ENCODE assay signal across 11 mouse cellular contexts in genomic region chr17:11926865-11927386, GRCm38 (mm10).
DNase-seq lines count a peak whose midpoint lies in the region; ATAC-seq and TF ChIP-seq lines count a peak whose summit lies in the region.
"Had no signal": no experiment of that assay in that cellular context is flagged by ENCODE, and none has a peak within 500 bp of the region (broad histone marks: within the 10 kb centered on the region; RNA-seq: fewer than 3 reads in every experiment).

No protein-coding gene starts in this region.

- DNase-seq in layer of hippocampus, adult 2 months (ENCODE audit: low spot score in 2 of 2) = no peak
- DNase-seq in layer of hippocampus, postnatal 25 days (ENCODE audit: extremely low spot score in 1 of 2, low spot score in 1 of 2) = no peak
- peak; percentile 52 for DNase-seq in forelimb bud, embryonic 11.5 days (ENCODE audit: low read depth, low spot score)
- peak; percentile 26 for DNase-seq in kidney, postnatal 10 days
- no peak for DNase-seq in lung, postnatal 0 days (ENCODE audit: low spot score)
- DNase-seq in adipocyte (ENCODE audit: low spot score) = no peak
- no peak for DNase-seq in lung, postnatal 25 days (ENCODE audit: low spot score)
- DNase-seq: thymus, adult 18-20 months had no signal

- no peak for TF ChIP-seq EP300 in lung, postnatal 0 days (IDR thresholded peaks at IDR 0.05)

- H3K27me3 ChIP-seq in neural tube, embryonic 15.5 days (replicated peaks) = no peaks in the 10 kb centered on the region
- H3K27me3 ChIP-seq in lung, postnatal 0 days (replicated peaks; ENCODE audit: insufficient read depth, low read length) = no peaks in the 10 kb centered on the region

- no peaks in the 10 kb centered on the region for H3K9me3 ChIP-seq in neural tube, embryonic 15.5 days (replicated peaks)
- H3K9me3 ChIP-seq in lung, postnatal 0 days (ENCODE audit: low read length) = no peaks in the 10 kb centered on the region

- 15% methylated on average over 11 of the region's 11 CpGs for WGBS in neural tube, embryonic 15.5 days
- 44% methylated on average over 11 of the region's 11 CpGs for WGBS in lung, postnatal 0 days

- H3K9ac ChIP-seq in neural tube, embryonic 15.5 days (replicated peaks) = no peak overlapping the region
- no peak overlapping the region for H3K9ac ChIP-seq in lung, postnatal 0 days (replicated peaks; ENCODE audit: low read depth)

- 0 out of 2 replicates have a peak, but pooled peaks cover 6% of the 10 kb centered on the region for H3K4me1 ChIP-seq in neural tube, embryonic 15.5 days
- H3K4me1 ChIP-seq in lung, postnatal 0 days (ENCODE audit: insufficient read depth, low read depth, low read length) = no peaks in the 10 kb centered on the region

- H3K27ac ChIP-seq in layer of hippocampus, adult 2 months = peak overlapping the region; percentile 52
- H3K27ac ChIP-seq in neural tube, embryonic 15.5 days (replicated peaks) = peak overlapping the region; percentile 72
- H3K27ac ChIP-seq in lung, postnatal 0 days (ENCODE audit: low read length) = no peak overlapping the region

- H3K4me3 ChIP-seq in layer of hippocampus, adult 2 months = no peak overlapping the region
- no peak overlapping the region for H3K4me3 ChIP-seq in neural tube, embryonic 15.5 days (replicated peaks)
- H3K4me3 ChIP-seq in lung, postnatal 0 days (ENCODE audit: low read depth, low read length) = no peak overlapping the region

- no peaks in the 10 kb centered on the region for H3K36me3 ChIP-seq in neural tube, embryonic 15.5 days
- no peaks in the 10 kb centered on the region for H3K36me3 ChIP-seq in lung, postnatal 0 days (ENCODE audit: insufficient read depth, low read length)

- ATAC-seq in neural tube, embryonic 15.5 days (ENCODE audit: low FRiP score) = peak; percentile 31; the same call in 1 of the 2 replicates
- no peak for ATAC-seq in lung, postnatal 0 days
- ATAC-seq: CD4-positive, CD25-positive, alpha-beta regulatory T cell, adult 4 months; inflammation-experienced regulatory T-cells, adult 6 months had no signal

- H3K4me2 ChIP-seq in neural tube, embryonic 15.5 days = peak overlapping the region; percentile 22; the same call in 1 of the 2 replicates
- no peak overlapping the region for H3K4me2 ChIP-seq in lung, postnatal 0 days (replicated peaks; ENCODE audit: low read depth, low read length)

- TF ChIP-seq CTCF in layer of hippocampus, adult 2 months (conservative IDR thresholded peaks at IDR 0.05) = no peak
- no peak for TF ChIP-seq CTCF in lung, postnatal 0 days (IDR thresholded peaks at IDR 0.05)

Comparison
In these comparisons a context has a peak if more than half of its experiments do, and no peak if none do; other contexts are left out.
1. DNase-seq: peak in forelimb bud, embryonic 11.5 days (single experiment) and kidney, postnatal 10 days (single experiment); none in layer of hippocampus, adult 2 months (0 of 2), layer of hippocampus, postnatal 25 days (0 of 2), lung, postnatal 0 days (single experiment), adipocyte (single experiment) and lung, postnatal 25 days (single experiment).